Mouse (Mus musculus): Measurements from ENCODE around the gene Cd180.

The Cd180 gene

GRCm38 (mm10) chr13:102739720-102740535 is 46.6 kb downstream of the Cd180 start:
- no peak for DNase-seq (ENCODE audit: low spot score in 2 of 2)

GRCm38 (mm10) chr13:102744481-102745269 is 51.3 kb downstream of the Cd180 start:
- DNase-seq (ENCODE audit: low spot score in 2 of 2) = peak in 1 of 2 experiments; percentile 50

DNA sequence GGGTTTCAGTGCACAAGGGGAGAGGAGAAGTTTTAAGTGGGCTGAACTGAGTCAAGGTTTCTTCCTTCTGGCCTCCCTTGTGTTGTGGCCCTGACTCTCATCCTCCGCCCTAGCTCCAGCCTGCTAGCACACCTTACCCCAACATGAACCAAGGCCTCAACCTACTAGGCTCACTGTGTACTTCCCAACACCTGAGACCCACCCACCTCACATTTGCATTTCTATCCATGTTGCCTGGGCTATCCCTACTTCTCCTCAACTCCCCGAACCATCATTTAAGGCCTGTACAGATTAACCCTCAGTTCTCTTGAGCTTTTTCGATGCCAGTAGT is 51.9 kb downstream of the Cd180 start:
- DNase-seq (ENCODE audit: low spot score in 2 of 2) = no peak

DNA sequence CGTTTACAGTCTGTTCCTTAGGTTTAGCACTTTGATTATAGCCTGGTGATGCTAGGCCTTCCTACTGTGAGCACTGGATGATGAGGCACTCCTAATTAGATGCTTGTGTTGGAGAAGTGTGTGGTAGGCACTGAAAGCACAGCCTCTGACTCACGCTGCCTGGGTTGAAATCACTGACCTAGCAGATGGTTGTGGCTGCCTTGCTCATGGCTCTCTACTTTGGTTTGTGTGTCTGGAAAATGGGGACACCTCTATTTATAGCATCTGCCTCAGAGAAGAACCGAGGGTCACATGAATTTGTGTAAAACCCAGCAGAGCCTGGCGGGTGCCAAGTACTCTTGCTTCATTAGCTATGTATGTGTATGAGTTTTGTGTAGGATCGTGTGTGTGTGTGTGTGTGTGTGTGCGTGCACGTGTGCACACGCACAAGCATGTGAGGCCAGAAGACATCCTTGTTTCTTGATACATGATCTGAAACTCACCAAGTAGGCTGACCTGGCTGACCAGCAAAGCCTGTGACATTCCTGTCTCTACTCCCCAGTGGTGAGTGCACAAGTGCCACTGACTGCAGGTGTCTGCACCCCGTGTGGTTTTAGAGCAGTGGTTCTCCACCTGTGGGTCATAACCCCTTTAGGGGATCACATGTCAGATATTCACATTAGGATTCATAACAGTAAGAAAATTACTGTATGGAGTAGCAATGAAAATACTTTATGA is 52.4 kb downstream of the Cd180 start:
- no peak for DNase-seq (ENCODE audit: low spot score in 2 of 2)

DNA sequence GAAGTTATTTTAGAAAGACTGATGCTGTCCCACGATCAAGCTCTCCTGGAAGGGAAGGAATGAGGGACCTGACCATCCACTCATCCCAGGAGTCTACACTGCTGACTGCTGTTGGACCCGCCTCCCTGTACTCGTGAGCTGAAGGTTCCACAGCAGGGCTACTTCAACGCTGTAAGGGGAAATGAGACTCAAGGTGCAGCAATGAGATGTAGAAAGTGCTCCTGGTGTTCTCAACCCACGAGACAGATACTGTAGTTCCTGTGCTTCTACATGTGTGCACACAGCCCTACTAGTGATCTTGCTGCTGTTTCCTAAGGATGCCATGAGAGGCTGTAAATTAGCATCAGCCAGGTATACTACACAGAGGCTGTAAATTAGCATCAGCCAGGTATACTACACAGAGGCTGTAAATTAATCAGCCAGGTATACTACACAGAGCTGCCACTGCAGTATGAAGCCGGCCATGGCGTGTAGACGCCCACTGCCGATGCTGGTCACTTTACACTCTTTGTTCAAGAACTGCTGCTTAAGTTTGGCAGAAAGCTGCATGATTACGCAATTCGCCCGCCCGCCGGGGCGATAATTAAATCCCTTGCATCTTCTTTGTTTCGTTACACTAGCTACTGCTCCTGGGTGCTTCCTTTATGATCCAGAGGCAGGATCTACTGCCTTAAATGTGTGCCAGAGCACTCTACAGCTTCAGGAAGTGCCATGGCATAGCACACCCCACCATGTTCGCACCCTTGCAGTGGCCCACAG is 53.6 kb downstream of the Cd180 start:
- DNase-seq (ENCODE audit: low spot score in 2 of 2) = no peak

DNA sequence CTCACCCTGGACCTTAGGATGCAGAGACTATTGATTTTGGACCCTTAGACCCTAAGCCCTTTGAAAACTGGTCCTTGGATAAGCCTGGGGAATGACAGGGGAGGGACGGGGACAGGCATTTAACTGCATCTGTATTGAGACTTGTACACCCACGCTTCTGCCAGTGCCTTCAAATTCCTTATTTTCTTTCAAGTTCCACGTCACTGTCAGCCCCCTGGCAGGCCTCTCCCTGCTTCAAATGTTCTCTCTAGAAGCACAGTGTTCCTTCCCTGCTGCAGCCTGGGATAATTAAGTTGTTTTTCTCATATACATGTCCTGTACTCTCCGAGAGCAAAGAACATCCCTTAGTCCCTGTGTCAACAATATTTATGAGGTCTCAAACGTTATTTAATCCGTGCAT is 55.8 kb downstream of the Cd180 start:
- no peak for DNase-seq (ENCODE audit: low spot score in 2 of 2)

GRCm38 (mm10) chr13:102749891-102750290 is 56.5 kb downstream of the Cd180 start:
- DNase-seq (ENCODE audit: low spot score in 2 of 2) = no peak

DNA sequence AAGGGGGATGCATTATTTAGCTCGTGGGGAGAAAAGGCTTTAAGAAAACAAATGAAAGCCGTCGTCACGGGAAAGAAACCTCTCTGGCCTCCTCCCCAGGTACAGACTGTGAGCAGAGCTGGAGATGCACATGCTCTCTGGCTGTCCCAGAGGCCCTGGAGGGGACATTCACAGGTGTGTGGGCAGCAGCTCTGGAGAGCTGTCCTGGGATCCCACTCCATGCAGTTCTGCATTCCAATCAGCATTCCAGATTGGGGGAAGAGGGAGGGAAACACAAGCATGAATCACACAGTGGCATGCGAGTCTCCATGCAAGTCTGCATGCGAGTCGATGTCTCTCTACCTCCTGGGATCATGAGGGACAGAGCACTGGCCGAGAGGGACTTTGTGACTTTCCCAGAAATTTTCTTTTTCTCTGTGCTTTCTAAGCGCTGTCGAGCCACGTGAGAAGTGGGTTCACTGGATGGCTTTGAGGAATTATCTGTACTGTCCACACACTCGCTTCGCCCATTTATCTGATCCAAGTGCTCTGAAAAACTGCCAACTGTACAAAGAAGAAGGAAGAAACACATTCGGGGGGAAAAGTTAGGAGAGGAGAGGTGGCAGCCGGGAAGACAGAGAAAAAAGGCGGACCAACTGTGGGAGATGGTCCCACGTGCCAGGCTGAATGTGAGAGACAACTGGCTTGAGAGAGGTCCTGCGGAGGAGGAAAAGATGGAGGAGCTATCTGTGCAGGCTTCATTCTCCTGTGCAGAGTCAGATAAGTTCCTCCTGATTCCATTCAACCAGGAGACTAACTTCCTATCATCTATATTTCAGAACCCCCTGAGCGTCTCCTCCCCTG is 60.6 kb downstream of the Cd180 start:
- no peak for DNase-seq (ENCODE audit: low spot score in 2 of 2)

- DNase-seq (ENCODE audit: low spot score in 2 of 2) = no peak
Measured at GRCm38 (mm10) chr13:102755124-102755523, 61.8 kb downstream of the Cd180 start.

GRCm38 (mm10) chr13:102756071-102756470 is 62.7 kb downstream of the Cd180 start:
- DNase-seq (ENCODE audit: low spot score in 2 of 2) = no peak

DNA sequence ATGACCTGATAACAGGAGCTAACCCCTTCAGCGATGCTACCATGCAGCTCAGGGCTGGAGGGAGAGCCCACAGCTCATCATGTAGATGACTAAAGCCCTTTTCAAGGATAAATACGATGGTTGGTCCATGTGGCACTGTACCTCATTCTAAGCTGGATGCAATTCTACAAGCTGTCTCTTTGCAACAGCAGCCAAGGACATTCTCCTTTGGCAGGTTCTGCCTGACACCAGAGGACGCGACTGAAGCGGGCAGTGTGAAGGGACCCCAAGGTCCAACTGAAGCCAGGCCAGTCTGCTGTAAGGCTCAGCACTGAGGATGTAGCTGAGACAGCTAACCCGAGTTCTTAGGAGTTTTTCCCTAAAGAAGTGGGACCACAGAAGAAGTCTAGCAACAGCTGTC is 64.7 kb downstream of the Cd180 start:
- DNase-seq (ENCODE audit: low spot score in 2 of 2) = no peak

DNA sequence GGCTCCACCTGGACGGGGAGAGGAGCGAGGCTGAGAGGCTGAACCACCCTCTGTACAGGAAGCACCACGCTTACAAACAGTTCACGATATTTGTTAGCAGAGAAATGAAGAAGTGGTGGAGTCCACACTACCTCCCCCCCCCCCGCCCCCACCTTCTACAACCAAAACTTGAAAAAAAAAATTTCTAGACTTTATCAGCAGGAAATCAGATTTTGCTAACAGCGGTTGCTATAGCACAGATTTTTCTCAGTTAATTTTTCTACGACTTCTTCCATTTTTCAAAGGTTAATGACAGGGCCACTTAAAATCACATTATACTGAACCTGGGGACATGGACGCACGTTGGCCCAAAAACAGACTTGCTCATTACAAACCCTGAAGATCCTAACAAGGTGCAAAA is 68.1 kb downstream of the Cd180 start:
- no peak for DNase-seq (ENCODE audit: low spot score in 2 of 2)

DNA sequence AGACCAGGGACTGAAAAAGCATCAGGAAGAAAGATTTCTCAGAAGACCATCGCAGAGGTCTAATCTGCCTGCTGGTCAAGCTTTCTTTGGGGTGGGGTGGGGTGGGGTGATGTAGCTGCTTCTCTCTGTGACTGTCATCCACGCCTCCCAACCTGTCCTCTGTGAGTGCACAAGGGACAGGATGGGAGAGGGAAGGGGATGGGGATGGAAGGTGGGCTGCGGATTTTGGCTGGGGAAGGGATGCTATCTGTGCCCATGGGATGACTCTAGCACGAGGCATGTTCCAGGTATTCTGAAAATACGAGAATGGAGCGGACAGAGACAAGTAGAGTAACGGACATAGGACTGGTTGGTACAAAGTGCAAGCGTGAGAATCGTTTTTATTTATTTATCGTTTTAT is 68.8 kb downstream of the Cd180 start:
- no peak for DNase-seq (ENCODE audit: low spot score in 2 of 2)

- no peak for DNase-seq (ENCODE audit: low spot score in 2 of 2)
Measured at GRCm38 (mm10) chr13:102764218-102764617, 70.9 kb downstream of the Cd180 start.

DNA sequence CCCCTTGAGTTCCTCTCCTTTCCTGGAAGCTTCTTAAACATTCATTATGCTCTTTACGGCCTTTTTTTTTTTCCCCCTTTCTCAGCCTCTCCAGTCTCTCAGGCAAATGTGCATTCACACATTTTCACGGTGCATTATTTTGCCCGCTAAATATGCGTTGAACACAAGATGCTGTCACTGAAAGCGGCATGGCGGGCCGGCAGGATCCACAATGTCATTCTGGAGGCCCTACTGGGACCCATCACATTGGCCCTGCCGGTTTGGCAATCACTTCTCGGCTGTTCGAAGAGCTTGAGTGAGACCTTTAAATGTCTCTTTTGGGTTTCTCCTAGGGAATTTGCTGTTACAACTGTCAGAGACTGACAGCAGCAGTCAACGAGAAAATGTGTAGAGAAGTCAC is 71.9 kb downstream of the Cd180 start:
- DNase-seq (ENCODE audit: low spot score in 2 of 2) = no peak

GRCm38 (mm10) chr13:102767110-102767509 is 73.8 kb downstream of the Cd180 start:
- DNase-seq (ENCODE audit: low spot score in 2 of 2) = no peak

GRCm38 (mm10) chr13:102768512-102768911 is 75.2 kb downstream of the Cd180 start:
- no peak for DNase-seq (ENCODE audit: low spot score in 2 of 2)

DNA sequence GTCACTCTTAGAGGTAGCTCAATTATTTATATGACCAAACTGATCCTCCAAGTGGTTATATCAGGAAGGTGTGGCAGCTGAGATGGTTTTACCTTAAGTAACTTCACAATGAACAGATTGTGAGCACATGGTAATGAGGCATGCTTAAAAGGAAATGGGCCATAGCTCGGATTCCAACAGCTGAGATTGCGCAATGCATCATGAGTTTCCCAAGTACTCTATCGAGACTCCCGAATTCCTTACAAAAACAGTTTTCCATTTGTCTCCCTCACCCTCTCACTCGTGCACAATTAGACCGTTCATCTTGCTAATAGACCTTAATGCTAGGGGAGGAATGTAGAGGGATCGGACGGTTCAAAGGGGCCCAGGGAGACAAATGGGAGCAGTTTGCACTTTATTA is 76.8 kb downstream of the Cd180 start:
- no peak for DNase-seq (ENCODE audit: low spot score in 2 of 2)

GRCm38 (mm10) chr13:102773169-102773568 is 79.8 kb downstream of the Cd180 start:
- no peak for DNase-seq (ENCODE audit: low spot score in 2 of 2)

DNA sequence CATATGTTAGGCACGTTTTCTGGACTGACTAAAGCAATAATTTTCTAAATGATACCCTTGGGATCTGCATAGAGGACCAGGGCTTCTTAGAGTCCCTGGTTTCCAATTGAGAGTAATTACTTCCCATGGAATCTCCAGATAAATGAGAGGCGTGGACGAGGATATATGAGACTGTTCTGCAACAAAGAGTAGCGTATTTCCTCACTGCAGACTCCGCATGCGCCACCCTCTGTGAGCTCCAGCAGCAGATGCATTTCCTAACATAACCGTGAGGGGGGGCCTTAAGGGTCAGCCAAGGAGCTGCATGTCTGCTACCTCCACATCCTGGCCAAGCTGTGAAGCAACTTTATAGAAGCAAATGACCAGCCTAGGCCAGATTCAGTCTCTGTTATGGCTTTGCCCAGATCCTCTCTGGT is 81.4 kb downstream of the Cd180 start:
- DNase-seq (ENCODE audit: low spot score in 2 of 2) = no peak

DNA sequence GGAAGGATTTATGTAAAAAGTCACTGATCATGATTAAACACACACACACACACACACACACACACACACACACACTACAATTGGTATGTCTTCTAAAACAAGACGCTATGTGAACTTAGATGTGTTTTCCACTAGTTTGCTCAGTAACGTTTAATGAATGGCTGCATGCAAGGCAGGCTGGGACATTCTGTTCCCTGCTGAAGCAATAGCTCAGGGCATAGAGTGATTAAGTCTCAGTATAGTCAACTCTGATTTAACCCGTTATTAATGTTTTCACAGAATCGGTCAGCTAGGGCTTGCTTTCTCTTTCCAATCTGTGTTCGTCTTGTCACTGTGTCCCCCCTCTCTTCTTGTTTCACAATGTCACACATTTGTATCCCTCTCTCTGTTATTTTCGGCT is 82.1 kb downstream of the Cd180 start:
- no peak for DNase-seq (ENCODE audit: low spot score in 2 of 2)

All from thymus, postnatal 10 days (tissue).